Mouse (Mus musculus) layer of hippocampus, postnatal 36 days (tissue): Measurements from ENCODE around the gene Coro7. TPM values are rescaled to one million over a fixed set of nuclear protein-coding genes. Genes with fewer than 3 reads are reported as not detected.
A peak's percentile ranks its signal among the peaks of the same experiment; 100 is the strongest.
"Not testable (repeated sequence)": the region's sequence is repeated elsewhere in the genome, so short reads cannot be mapped to it uniquely, and the experiment has no call there.

Source experiments
- DNase-seq, 2 experiments: peaks; one replicate each; pipeline ENCODE4 v3.0.0; 2022
- total RNA-seq, 2 experiments: library from RNA; stranded (reverse); gene quantifications; 2 replicates each; pipeline ENCODE4 v1.2.3; 2021

Gene Coro7
- total RNA-seq, 2 experiments from 2014 or later = 79.4 to 96.0 TPM

DNA sequence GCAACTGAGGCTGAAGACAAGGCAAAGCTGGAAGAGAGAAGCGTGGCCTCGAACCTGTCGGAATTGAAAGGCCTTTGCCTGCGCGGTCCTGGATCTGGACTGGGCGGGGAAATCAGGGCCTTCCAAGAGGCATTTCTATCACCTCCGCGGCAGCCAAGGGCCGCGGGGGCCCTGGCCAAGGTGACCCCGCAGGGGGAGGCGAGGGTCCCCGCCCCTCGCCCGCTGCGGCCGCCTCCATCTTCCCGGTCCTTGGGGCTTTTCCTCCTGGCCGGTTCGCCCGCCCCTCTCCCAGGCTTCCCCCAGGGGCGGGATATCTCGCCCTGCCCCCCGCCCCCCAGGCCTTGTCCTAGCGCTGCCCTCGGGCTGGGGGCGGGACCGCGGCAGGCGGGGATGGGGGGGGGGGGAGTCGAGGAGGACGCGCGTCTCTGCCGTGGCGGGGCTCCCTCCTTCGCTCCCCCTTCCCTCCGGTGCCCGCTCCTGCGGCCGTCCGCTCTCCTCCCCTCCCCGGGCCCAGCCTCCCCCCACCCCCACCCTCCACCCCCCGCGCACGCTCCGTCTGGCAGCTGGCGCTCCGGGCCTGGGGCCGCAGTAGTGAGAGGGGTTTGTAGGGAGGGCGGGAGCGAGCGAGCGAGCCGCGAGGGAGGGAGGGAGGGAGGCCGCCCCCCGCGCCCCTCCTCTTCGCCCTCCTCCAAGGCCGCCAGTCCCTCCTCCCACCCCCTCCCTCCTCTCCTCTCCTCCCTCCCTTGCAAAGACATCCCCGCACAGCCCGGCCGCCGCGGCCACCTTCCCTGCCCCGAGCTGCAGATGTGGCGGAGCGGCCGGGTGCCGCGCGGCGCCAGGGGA lies 85.4 kb downstream of the Coro7 start, which contains the start of gene Glis2:
Gene Glis2 (plus strand): TSS at position 743 of the 843 bp plus-strand sequence.
- DNase-seq = peak in 1 of 2 experiments; percentile 42

DNA sequence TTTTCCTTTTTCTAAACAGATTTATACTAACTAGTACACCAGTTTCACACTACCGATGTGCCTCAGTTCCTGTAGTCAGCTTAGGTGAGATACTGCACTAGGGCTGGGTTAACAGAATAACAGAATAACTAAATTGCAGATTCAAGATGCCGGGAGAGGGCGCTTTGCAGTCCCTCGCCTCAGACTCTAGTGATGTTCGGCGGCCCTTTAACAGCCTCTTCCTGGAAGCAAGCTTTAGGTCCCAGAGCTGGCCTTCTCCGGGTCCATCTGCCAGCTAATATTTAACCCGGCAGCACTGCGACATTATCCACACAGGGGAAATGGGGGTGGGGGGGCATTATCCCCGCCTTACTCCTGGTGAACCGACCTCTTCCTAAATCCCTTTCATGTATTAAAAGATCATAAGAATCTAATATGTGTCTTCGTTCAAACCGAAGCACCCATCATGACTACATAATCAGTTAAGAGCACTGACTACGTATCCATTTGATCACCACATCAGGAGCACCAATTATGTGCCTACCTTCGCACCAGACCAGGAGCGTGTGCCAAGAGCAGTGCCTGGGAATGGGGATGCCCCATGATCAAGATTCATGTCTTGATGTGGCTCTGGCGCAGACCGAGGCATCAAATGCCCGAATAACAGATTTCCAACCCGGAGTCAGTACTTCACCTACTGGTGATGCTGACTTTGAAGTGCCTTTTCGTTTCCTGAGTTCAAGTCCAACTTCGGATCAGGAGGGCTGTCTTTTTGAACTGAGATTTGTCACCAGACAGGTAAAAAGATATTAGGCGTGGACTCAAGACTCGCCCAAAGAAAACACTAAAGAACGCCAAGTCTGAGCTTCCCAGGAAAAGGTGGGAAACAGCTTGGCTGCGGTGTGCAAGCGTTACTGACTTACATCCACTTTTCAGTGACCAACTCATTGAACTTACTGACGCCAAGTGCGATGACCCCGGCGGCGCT lies 86.4 kb downstream of the Coro7 start:
- peak; percentile 41 to 50 for DNase-seq

DNA sequence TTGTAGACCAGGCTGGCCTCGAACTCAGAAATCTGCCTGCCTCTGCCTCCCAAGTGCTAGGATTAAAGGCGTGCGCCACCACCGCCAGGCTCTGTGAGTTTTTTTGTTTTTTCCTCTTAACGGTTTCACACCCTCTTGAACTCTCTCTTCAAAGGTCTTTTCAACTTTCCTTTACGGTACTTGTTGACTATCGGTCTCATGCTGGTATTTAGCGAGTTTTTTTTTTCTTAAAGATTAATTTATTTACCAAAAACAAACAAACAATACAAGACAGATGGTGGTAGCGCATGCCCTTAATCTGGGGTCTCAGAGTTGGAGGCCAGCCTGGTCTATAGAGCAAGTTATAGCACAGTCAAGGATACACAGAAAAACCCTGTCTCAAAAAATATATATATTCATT lies 89.3 kb downstream of the Coro7 start:
- DNase-seq = no peak

DNA sequence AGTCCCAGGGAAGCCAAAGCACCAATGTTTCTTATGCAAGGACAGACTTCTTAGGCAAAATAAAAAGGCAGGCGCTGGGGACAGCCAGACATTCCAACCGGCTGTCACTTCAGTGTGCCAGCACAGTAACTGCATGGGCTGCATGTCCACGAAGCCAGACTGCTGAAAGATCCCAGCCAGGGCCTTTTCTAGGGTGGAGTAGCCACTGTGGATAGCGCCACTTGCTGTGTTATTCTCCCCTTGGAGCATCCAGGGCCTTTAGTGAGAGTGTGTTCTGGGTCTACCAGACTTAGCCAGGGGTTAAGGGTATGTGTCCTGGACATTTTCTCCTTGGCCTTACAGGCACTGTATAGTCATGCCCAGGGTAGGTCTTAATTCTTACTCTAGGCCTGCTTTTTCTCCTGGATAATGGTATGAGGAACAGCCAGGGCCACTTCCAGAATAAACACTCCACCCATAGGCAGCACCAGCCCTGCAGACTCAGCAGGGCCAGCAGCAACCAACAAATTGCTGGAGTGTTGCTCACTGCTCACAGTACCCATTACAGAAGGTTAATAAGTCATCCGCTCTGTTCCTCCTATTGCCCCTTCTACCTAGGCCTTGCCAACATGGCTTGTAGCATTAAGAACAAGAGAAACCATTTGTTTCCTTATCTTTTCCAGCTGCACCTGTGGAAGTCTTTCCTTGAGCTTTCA lies 91.9 kb downstream of the Coro7 start:
- DNase-seq = no peak

DNA sequence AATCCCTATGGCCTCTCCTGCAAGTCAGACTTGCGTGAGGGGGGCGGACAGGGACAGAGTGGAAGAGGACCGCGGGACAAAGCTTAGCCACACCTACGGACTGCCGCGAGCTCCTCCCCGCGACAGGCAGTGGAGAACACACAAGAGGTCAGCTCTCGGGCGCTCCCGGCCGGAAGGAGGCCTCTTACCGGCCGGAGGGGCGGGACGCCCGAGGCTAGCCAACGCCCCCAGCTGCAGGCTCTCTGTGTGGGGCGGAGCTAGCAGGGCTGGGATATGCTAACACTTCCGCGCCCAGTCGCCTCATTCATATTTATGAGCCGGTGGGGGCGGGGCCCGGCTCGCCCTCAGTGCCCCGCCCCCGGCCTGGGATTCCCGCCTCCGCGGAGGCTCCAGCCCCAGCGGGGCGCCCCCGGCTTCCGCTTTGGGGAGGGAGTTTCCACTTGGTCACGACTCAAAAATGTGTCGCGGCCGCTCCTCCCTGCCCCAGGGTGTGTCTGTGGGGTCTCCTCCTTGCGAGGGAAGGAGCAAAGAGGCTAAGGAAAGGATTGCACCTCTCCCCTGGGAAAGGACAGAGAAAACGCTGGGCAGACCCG lies 93.0 kb downstream of the Coro7 start:
- peak; percentile 85 to 88 for DNase-seq

DNA sequence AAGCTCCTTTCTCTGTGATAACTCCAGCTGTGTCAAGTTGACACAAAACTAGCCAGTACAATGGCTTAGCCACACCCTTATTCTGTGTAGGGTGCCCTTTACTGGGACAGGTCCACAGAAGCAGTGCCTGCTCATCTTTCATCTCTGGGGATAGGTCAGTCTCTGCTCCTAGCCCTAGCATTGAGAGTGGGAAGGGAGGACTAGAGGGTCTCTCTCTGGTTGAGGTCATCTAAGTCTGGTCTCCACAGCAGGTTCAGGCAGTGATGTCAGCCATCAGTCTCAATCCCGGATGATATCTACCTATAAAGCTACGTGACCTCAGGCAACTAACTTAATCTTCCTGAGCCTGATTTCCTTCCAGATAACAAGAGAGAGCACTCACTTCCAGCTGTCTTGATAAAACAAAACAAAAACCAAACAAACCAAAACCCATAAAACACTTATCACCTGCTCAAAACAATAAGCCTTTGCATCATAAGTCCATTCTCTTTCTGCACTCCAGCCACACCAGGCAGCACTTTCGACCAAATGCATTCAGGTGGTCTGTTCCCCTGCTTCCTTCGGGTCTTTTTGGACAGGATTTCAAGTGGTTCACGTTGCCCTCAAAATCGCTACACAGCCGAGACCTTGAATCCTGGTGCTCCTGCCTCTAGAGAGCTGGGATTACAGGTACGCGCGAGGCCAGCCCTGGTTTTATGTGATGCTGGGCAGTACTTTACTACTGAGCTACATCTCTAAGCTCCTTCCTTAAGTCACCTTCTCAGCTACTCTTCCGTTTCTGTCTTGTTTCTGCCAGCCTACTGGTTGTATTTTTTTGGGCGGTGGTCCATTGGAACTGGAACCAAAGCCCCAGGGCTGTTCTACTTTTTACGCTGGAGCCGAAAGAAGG lies 93.7 kb downstream of the Coro7 start:
- no peak for DNase-seq

DNA sequence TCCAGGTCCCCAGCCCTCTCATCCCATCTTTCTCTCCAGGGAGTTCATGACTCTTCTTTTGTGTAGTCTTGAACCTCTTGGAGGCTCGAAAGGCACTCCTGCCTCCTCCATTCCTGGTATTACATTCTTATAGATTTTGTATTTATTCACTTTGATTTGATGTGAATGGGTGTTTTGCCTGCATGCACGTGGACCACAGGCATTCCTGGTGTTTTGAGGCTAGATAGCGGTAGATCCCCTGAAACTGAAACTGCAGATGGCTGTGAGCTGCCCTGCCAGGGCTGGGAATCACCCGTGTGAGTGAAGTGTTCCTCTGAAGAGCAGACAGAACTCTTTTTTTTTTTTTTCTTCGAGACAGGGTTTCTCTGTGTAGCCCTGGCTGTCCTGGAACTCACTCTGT lies 95.1 kb downstream of the Coro7 start:
- no peak for DNase-seq

DNA sequence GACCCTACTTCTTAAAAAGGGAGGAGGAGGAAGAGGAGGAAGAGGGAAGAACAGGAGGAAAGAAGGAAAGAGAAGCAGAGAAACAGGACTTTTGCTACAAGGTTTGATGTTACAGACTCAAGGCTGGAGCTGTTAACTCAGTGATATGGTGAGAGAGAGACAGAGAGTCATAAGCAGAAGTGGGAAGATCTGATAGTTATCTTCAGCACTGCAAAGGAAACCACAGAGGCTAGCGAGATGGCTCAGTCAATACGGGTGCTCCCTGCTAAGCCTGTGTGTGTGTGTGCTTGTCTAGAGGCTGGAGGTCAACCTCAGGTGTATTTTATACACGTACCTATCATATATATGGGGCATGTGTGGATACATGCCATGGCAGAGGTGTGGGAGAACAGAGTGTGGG lies 95.8 kb downstream of the Coro7 start:
- no peak for DNase-seq

DNA sequence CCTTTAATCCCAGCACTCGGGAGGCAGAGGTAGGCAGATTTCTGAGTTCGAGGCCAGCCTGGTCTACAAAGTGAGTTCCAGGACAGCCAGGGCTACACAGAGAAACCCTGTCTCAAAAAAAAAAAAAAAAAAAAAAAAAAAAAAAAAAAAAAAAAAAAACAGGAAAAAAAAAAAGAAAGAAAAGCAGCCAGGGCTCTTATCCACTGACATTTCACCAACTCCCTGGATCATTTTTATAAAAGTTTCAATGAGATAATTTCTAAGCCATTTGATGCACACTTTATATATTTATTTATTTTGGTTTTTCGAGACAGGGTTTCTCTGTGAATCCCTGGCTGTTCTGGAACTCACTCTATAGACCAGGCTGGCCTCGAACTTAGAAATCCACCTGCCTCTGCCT lies 98.4 kb downstream of the Coro7 start:
- DNase-seq = not testable (repeated sequence)

DNA sequence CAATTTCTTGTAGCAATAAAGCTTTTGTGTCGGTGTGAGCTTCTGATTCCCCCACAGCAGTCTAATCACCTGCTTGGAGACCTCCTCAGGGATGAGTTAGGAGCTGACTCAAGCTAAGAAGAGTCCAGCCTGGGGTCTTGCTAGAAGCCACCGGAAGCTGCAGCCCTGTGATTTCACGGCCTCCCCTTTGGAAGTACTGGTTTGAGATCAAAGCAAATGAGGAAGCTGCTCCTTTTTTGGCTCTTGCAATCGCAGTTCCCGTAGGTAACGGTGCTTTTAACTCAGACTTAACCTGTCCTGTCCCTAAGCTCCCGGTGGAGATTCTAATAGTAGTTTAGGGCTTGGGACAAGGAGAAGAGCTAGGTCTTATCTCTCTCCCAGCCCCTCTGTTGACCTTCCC lies 100.9 kb downstream of the Coro7 start:
- no peak for DNase-seq

DNA sequence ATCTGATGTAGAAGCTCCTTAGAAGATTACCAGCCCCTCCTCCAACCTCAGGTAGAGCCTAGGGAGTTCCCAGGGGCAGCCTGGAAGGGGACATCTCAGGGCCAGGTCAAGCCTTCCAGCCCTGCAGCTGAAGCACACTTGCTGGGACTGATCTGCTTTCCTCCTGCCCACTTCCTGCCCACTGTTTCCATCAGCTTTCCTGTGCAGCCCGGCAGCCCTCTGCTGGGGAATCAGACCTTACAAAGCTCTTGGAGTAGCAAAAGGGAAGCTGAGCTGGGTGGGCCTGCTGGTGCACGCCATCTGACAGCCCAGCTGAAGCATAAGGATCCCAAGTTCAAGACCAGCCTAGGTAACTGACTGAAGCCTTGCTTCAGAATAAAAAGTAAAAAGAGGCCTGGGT lies 102.7 kb downstream of the Coro7 start:
- no peak for DNase-seq

Other genes starting within 250 kb of the Coro7 start
- gene Srl, start 138.0 kb downstream of the Coro7 start, total RNA-seq = 10 to 100 TPM; 13.6 to 14.1 TPM
- gene Tfap4, start 119.9 kb downstream of the Coro7 start, total RNA-seq = 1 to 10 TPM; 4.3 to 4.7 TPM
- gene Glis2, start 85.1 kb downstream of the Coro7 start, total RNA-seq = 10 to 100 TPM; 13.1 to 14.6 TPM
- 10 to 100 TPM; 84.4 to 90.4 TPM for gene Pam16, start 54.8 kb downstream of the Coro7 start, total RNA-seq
- 1 to 10 TPM; 4.4 to 5.7 TPM for gene Vasn, start 39.8 kb downstream of the Coro7 start, total RNA-seq
- 10 to 100 TPM; 61.7 to 65.6 TPM for gene Dnaja3, start 39.8 kb downstream of the Coro7 start, total RNA-seq
- 10 to 100 TPM; 14.5 to 15.2 TPM for gene Nmral1, start 39.6 kb upstream of the Coro7 start, total RNA-seq
- gene Hmox2, start 46.6 kb upstream of the Coro7 start, total RNA-seq = 10 to 100 TPM; 88.2 to 98.0 TPM
- gene Cdip1, start 110.5 kb upstream of the Coro7 start, total RNA-seq = 100 to 1,000 TPM; 236 to 243 TPM
- gene 4930562C15Rik, start 155.6 kb upstream of the Coro7 start, total RNA-seq = not detected
- gene Ubald1, start 200.5 kb upstream of the Coro7 start, total RNA-seq = 10 to 100 TPM; 91.3 to 94.9 TPM
- 100 to 1,000 TPM; 213 TPM for gene Mgrn1, start 206.5 kb upstream of the Coro7 start, total RNA-seq